14 mouse cellular contexts compared by ENCODE assay signal in the genomic region with DNA sequence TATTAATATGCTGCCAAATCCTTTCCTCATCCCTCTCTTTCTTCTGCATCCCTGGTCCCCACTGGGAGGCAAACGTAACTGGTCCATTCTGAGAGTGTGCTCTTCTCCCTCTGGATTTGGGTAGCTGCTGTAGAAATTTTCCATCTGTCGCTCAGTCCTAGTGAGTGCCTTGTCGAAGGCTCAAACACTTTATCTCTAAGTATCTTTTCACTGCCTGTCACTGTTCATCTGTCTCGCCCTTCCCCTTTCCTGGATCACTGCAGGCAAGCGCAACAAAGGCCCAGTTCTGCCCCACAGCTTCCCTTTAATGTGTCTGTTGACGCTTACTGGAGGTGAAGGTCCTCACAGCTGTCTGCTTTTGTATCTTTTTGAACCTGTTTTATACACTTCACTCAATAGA. TPM values are rescaled to one million over a fixed set of nuclear protein-coding genes. Genes with fewer than 3 reads are reported as not detected.
DNase-seq lines count a peak whose midpoint lies in the region; ATAC-seq lines count a peak whose summit lies in the region.
"Had no signal": no experiment of that assay in that cellular context is flagged by ENCODE, and none has a peak within 500 bp of the region (broad histone marks: within the 10 kb centered on the region; RNA-seq: fewer than 3 reads in every experiment).

No protein-coding gene starts in this region.

- peak overlapping the region; percentile 40; the same call in 1 of the 2 replicates for H3K27ac ChIP-seq in hindbrain, embryonic 10.5 days
- no peak overlapping the region for H3K27ac ChIP-seq in hindbrain, embryonic 16.5 days (ENCODE audit: low read depth, low read length)
- no peak overlapping the region for H3K27ac ChIP-seq in midbrain, embryonic 16.5 days (ENCODE audit: low read length)
- H3K27ac ChIP-seq: embryonic facial prominence, embryonic 13.5 days; liver, embryonic 14.5 days had no signal

- H3K4me1 ChIP-seq in hindbrain, embryonic 10.5 days (replicated peaks) = no peaks in the 10 kb centered on the region
- no peaks in the 10 kb centered on the region for H3K4me1 ChIP-seq in hindbrain, embryonic 16.5 days (ENCODE audit: control insufficient read depth, insufficient read depth, low read depth, low read length)
- H3K4me1 ChIP-seq in midbrain, embryonic 16.5 days (ENCODE audit: control insufficient read depth, insufficient read depth, low read length) = no peaks in the 10 kb centered on the region
- H3K4me1 ChIP-seq: embryonic facial prominence, embryonic 13.5 days had no signal

- H3K36me3 ChIP-seq in hindbrain, embryonic 10.5 days = peaks cover 98% of the 10 kb centered on the region
- peaks cover 40% of the 10 kb centered on the region for H3K36me3 ChIP-seq in hindbrain, embryonic 16.5 days (ENCODE audit: control insufficient read depth, insufficient read depth, low read length)
- H3K36me3 ChIP-seq in midbrain, embryonic 16.5 days (ENCODE audit: control insufficient read depth, insufficient read depth, low read length) = peaks cover 42% of the 10 kb centered on the region

- H3K4me3 ChIP-seq in hindbrain, embryonic 10.5 days = no peak overlapping the region
- H3K4me3 ChIP-seq in hindbrain, embryonic 16.5 days (ENCODE audit: low read length) = no peak overlapping the region
- no peak overlapping the region for H3K4me3 ChIP-seq in midbrain, embryonic 16.5 days (ENCODE audit: low read depth, low read length)
- H3K4me3 ChIP-seq: embryonic facial prominence, embryonic 13.5 days had no signal

- peak; percentile 6 for DNase-seq in embryo, embryonic 10 days (ENCODE audit: low spot score)
- DNase-seq in embryo, embryonic 10.5 days (ENCODE audit: low spot score) = no peak
- no peak for DNase-seq in hindbrain, embryonic 10.5 days (ENCODE audit: low spot score)
- DNase-seq in lung, postnatal 10 days = peak; percentile 24
- no peak for DNase-seq in left cerebral cortex, postnatal 36 days (ENCODE audit: low spot score in 2 of 2)
- no peak for DNase-seq in natural killer cell, adult 2 months (ENCODE audit: low spot score in 2 of 2)
- DNase-seq: cerebellum, adult 9-10 months; kidney, adult 18-20 months; spleen, adult 18-20 months had no signal

- no peak overlapping the region for H3K9ac ChIP-seq in hindbrain, embryonic 16.5 days (ENCODE audit: low read depth, low read length)
- H3K9ac ChIP-seq in midbrain, embryonic 16.5 days (ENCODE audit: low read depth, low read length) = no peak overlapping the region
- H3K9ac ChIP-seq: embryonic facial prominence, embryonic 13.5 days; liver, embryonic 14.5 days had no signal

- no peaks in the 10 kb centered on the region for H3K27me3 ChIP-seq in hindbrain, embryonic 10.5 days (ENCODE audit: insufficient read depth, poor library complexity, severe bottlenecking)
- no peaks in the 10 kb centered on the region for H3K27me3 ChIP-seq in hindbrain, embryonic 16.5 days (replicated peaks; ENCODE audit: control insufficient read depth, insufficient read depth, low read length)
- no peaks in the 10 kb centered on the region for H3K27me3 ChIP-seq in midbrain, embryonic 16.5 days (ENCODE audit: control insufficient read depth, insufficient read depth, low read depth, low read length)
- H3K27me3 ChIP-seq: embryonic facial prominence, embryonic 13.5 days had no signal

- H3K4me2 ChIP-seq in hindbrain, embryonic 16.5 days (ENCODE audit: low read length) = no peak overlapping the region
- H3K4me2 ChIP-seq in midbrain, embryonic 16.5 days (ENCODE audit: low read length) = no peak overlapping the region
- H3K4me2 ChIP-seq: embryonic facial prominence, embryonic 13.5 days had no signal

- H3K9me3 ChIP-seq in hindbrain, embryonic 10.5 days = no peaks in the 10 kb centered on the region
- no peaks in the 10 kb centered on the region for H3K9me3 ChIP-seq in hindbrain, embryonic 16.5 days (ENCODE audit: control insufficient read depth, low read length)
- H3K9me3 ChIP-seq in midbrain, embryonic 16.5 days (replicated peaks; ENCODE audit: control insufficient read depth, low read length, poor library complexity, severe bottlenecking) = no peaks in the 10 kb centered on the region
- H3K9me3 ChIP-seq: embryonic facial prominence, embryonic 13.5 days had no signal

- no peak for ATAC-seq in hindbrain, embryonic 16.5 days
- ATAC-seq in midbrain, embryonic 16.5 days = peak; percentile 45; the same call in 1 of the 2 replicates

- WGBS in hindbrain, embryonic 10.5 days = 57% methylated on average over 6 of the region's 6 CpGs
- WGBS in hindbrain, embryonic 16.5 days = 40% methylated on average over 6 of the region's 6 CpGs
- WGBS in midbrain, embryonic 16.5 days = 29% methylated on average over 6 of the region's 6 CpGs

- intact Hi-C loops in left cerebral cortex, postnatal 36 days (cut with DNase I) = no loop called here

RNA-seq across cellular contexts. Expression of gene Ncstn, which starts 12.6 kb away (rescaled TPM):
- polyA plus RNA-seq in hindbrain, embryonic 10.5 days (2016; fragmentation: Nextera tagmentation; extraction: Ambion mirVana) = 112 and 127 TPM in 2 replicates
- 110 and 121 TPM in 2 replicates for polyA plus RNA-seq in hindbrain, embryonic 16.5 days (2015; fragmentation: Nextera tagmentation; extraction: Ambion mirVana)
- polyA plus RNA-seq in midbrain, embryonic 16.5 days (2015; fragmentation: Nextera tagmentation; extraction: Ambion mirVana) = 105 and 107 TPM in 2 replicates
- 10 to 100 TPM; 63.3 to 71.6 TPM for total RNA-seq in left cerebral cortex, postnatal 36 days (2021)

RNA-seq across cellular contexts. Expression of gene Copa, which starts 12.9 kb away (rescaled TPM):
- 173 and 187 TPM in 2 replicates for polyA plus RNA-seq in hindbrain, embryonic 10.5 days (2016; fragmentation: Nextera tagmentation; extraction: Ambion mirVana)
- polyA plus RNA-seq in hindbrain, embryonic 16.5 days (2015; fragmentation: Nextera tagmentation; extraction: Ambion mirVana) = 181 and 214 TPM in 2 replicates
- 209 and 222 TPM in 2 replicates for polyA plus RNA-seq in midbrain, embryonic 16.5 days (2015; fragmentation: Nextera tagmentation; extraction: Ambion mirVana)
- total RNA-seq in left cerebral cortex, postnatal 36 days (2021) = 100 to 1,000 TPM; 143 to 144 TPM

RNA-seq across cellular contexts. Expression of gene Pex19, which starts 31.4 kb away (rescaled TPM):
- 183 and 210 TPM in 2 replicates for polyA plus RNA-seq in hindbrain, embryonic 10.5 days (2016; fragmentation: Nextera tagmentation; extraction: Ambion mirVana)
- 169 and 173 TPM in 2 replicates for polyA plus RNA-seq in hindbrain, embryonic 16.5 days (2015; fragmentation: Nextera tagmentation; extraction: Ambion mirVana)
- polyA plus RNA-seq in midbrain, embryonic 16.5 days (2015; fragmentation: Nextera tagmentation; extraction: Ambion mirVana) = 160 and 162 TPM in 2 replicates
- 100 to 1,000 TPM in 1 of 2 experiments, 10 to 100 TPM in 1; 95.6 to 105 TPM for total RNA-seq in left cerebral cortex, postnatal 36 days (2021)

RNA-seq across cellular contexts. Expression of gene Nhlh1, which starts 37.8 kb away (rescaled TPM):
- polyA plus RNA-seq in hindbrain, embryonic 10.5 days (2016; fragmentation: Nextera tagmentation; extraction: Ambion mirVana) = 9.9 and 16.3 TPM in 2 replicates
- 2.6 and 3.2 TPM in 2 replicates for polyA plus RNA-seq in hindbrain, embryonic 16.5 days (2015; fragmentation: Nextera tagmentation; extraction: Ambion mirVana)
- 0.45 and 1.2 TPM in 2 replicates for polyA plus RNA-seq in midbrain, embryonic 16.5 days (2015; fragmentation: Nextera tagmentation; extraction: Ambion mirVana)
- total RNA-seq in left cerebral cortex, postnatal 36 days (2021) = under 1 TPM; 0.42 to 0.72 TPM
- total RNA-seq: granulocyte monocyte progenitor cell, adult 5-6 weeks had no signal
- polyA plus RNA-seq: liver, embryonic 14.5 days had no signal

RNA-seq across cellular contexts. Expression of gene Dcaf8, which starts 52.7 kb away (rescaled TPM):
- 120 and 125 TPM in 2 replicates for polyA plus RNA-seq in hindbrain, embryonic 10.5 days (2016; fragmentation: Nextera tagmentation; extraction: Ambion mirVana)
- 86.6 and 91.6 TPM in 2 replicates for polyA plus RNA-seq in hindbrain, embryonic 16.5 days (2015; fragmentation: Nextera tagmentation; extraction: Ambion mirVana)
- 84.7 and 84.9 TPM in 2 replicates for polyA plus RNA-seq in midbrain, embryonic 16.5 days (2015; fragmentation: Nextera tagmentation; extraction: Ambion mirVana)
- total RNA-seq in left cerebral cortex, postnatal 36 days (2021) = 100 to 1,000 TPM; 113 to 124 TPM

Comparison
In these comparisons a context has a peak if more than half of its experiments do, and no peak if none do; other contexts are left out.
1. DNase-seq: peak in embryo, embryonic 10 days (single experiment) and lung, postnatal 10 days (single experiment); none in embryo, embryonic 10.5 days (single experiment), hindbrain, embryonic 10.5 days (single experiment), left cerebral cortex, postnatal 36 days (0 of 2) and natural killer cell, adult 2 months (0 of 2).